Mouse (Mus musculus) megakaryocyte, embryonic 14.5 days (primary cell): ENCODE results near the gene Apoe.

Experiments
- FLI1 ChIP-seq: IDR thresholded peaks from 2 replicates; pipeline ENCODE4 v1.6.1; 2012; ENCODE audit warnings: low read length, inconsistent platforms, mixed read lengths
- GATA1 ChIP-seq: IDR thresholded peaks from 3 replicates; pipeline ENCODE4 v1.6.1; 2012; ENCODE audit warnings: mixed read lengths, low read length, inconsistent platforms, borderline replicate concordance

GRCm38 (mm10) chr7:19738771-19739170 lies 39.8 kb upstream of the Apoe start:
- TF ChIP-seq GATA1 (no peak), FLI1 (no peak)
